Mouse (Mus musculus) lung, embryonic 14.5 days (tissue): ENCODE measurements around the gene Nxf1. TPM values are rescaled to one million over a fixed set of nuclear protein-coding genes. Genes with fewer than 3 reads are reported as not detected.
A peak's percentile ranks its signal among the peaks of the same experiment; 100 is the strongest.

ENCODE experiments used
- ATAC-seq: fragments of 200-750 bp; cut with Nextera tagmentation; 2 replicates; pipeline ENCODE4 v1.8.0; 2017; ENCODE audit warnings: mild to moderate bottlenecking, moderate TSS enrichment, moderate library complexity; ENCODE audit not compliant: insufficient read depth
- DNase-seq: peaks from one replicate; pipeline ENCODE4 v3.0.0-alpha.2; 2015
- H3K27ac ChIP-seq: fragments of 300-500 bp; sonication (generic); 2 replicates; pipeline ENCODE4 v1.5.1; 2014; ENCODE audit warnings: low read depth, mild to moderate bottlenecking, moderate library complexity
- H3K27me3 ChIP-seq: fragments of 300-500 bp; sonication (generic); 2 replicates; pipeline ENCODE4 v1.6.1; 2014; ENCODE audit warnings: low read length, control low read depth; ENCODE audit not compliant: insufficient read depth
- H3K36me3 ChIP-seq: fragments of 300-500 bp; sonication (generic); 2 replicates; pipeline ENCODE4 v1.6.1; 2014; ENCODE audit warnings: control low read depth; ENCODE audit not compliant: insufficient read depth
- H3K4me1 ChIP-seq: fragments of 300-500 bp; sonication (generic); 2 replicates; pipeline ENCODE4 v1.6.1; 2014; ENCODE audit warnings: antibody characterized with exemption, control low read depth; ENCODE audit not compliant: insufficient read depth
- H3K4me2 ChIP-seq: fragments of 300-500 bp; sonication (generic); 2 replicates; pipeline ENCODE4 v1.6.1; 2014; ENCODE audit warnings: mild to moderate bottlenecking
- H3K4me3 ChIP-seq: fragments of 300-500 bp; sonication (generic); 2 replicates; pipeline ENCODE4 v1.5.1; 2014; ENCODE audit warnings: low read depth, low read length
- H3K9ac ChIP-seq: fragments of 300-500 bp; sonication (generic); 2 replicates; pipeline ENCODE4 v1.6.1; 2014
- H3K9me3 ChIP-seq: fragments of 300-500 bp; sonication (generic); 2 replicates; pipeline ENCODE4 v1.6.1; 2016; ENCODE audit warnings: low read depth, low read length, control low read depth
- CTCF ChIP-seq: IDR thresholded peaks from 2 replicates; pipeline ENCODE4 v1.5.1; 2016; ENCODE audit warnings: antibody characterized with exemption, low read depth
- WGBS: fragments of 180-500 bp; shearing (Covaris S2); extraction: QIAGEN DNeasy Blood & Tissue Kit; methylation state at CpG from one replicate; pipeline ENCODE4 v1.1.7; 2014; 5-methylcytosine and 5-hydroxymethylcytosine counted together
- polyA plus RNA-seq: library from polyadenylated mRNA; unstranded; fragments of >200 nt; fragmentation: Nextera tagmentation; extraction: Ambion mirVana; gene quantifications from 2 replicates; pipeline ENCODE4 v1.2.1, GENCODE M21; 2014

The Nxf1 gene
- polyA plus RNA-seq, 1 experiment from 2014 or later = 195 TPM

DNA sequence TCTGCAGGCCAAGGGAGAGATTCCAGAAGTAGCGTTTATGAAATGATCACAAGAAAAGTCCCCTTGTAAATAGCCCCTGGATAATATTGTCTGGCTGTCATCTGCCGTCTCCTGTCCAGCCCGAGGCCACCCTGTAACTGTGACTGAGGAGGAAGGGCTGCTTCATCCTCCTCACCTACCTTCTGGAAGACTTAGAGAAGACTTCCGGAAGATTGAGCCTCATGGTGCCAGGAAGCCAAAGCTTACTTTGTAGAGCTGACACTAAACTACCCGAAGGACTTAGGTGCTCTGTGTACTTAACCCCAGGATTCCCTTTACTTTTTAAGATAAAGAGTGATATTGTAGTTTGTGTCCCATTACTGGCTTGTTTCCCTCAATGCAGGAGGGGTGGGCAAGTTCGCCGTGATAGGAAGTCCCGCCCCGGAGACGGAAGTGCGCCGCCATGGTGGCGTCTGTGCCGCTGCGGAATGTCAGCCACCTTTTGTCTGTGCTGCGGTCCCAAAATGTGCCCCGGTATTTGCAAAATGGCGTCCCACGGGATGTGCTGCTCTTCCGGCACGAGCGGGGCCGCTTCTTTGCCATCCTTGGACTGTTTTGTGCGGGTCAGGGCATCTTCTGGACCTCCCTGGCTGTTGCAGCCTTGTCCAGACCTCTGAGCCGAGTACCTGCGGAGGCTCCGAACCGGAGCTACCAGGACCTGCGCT, 13.8 kb downstream of the Nxf1 start, which contains the start of gene Tmem223:
Gene Tmem223, plus strand, starts transcription at position 430 of the 704 bp plus-strand sequence.
- H3K9ac ChIP-seq = peak within 1 kb of the TSS; percentile 95
- TF ChIP-seq CTCF = peak; percentile 32; the same call in 1 of the 2 replicates
- H3K4me2 ChIP-seq = peak within 1 kb of the TSS; percentile 82
- ATAC-seq (peak; percentile 25; the same call in 1 of the 2 replicates), DNase-seq (peak; percentile 87)
- no peaks in the 10 kb centered on the region for H3K27me3 ChIP-seq
- H3K4me1 ChIP-seq = no peaks in the 10 kb centered on the region; the same call in none of the 2 replicates
- H3K4me3 ChIP-seq = peak within 1 kb of the TSS; percentile 72
- H3K27ac ChIP-seq = peak within 1 kb of the TSS; percentile 91
- H3K36me3 ChIP-seq = peaks cover 69% of the 10 kb centered on the region
- WGBS = 23% methylated on average over 29 of the region's 29 CpGs
- H3K9me3 ChIP-seq = no peaks in the 10 kb centered on the region

DNA sequence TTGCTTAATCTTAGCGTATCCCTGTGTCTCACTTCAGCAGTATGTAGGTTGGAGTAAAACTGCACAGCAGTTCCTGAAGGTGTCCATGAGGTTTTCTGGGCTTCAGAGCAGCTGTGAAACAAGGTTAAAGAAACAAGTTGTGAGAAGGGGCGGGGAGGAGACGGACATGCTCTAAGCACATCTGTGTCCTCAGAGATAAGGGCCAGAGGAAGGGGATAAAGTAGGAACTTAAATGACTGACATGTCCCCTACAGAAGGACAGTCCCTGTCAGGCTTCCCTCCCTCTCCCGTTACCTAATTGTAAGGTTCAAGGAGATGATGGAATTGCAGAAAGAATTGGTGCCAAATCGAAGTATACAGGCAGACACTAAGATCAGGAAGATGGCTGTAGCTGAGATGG, 16.1 kb downstream of the Nxf1 start:
- Histone ChIP-seq H3K9me3 (no peaks in the 10 kb centered on the region), H3K27me3 (no peaks in the 10 kb centered on the region), H3K36me3 (peaks cover 51% of the 10 kb centered on the region), H3K4me2 (peak overlapping the region; percentile 99), H3K4me1 (no peaks in the 10 kb centered on the region; the same call in none of the 2 replicates), H3K4me3 (peak overlapping the region; percentile 72), H3K27ac (0 out of 2 replicates have a peak overlapping the region, but pooled peaks have one; percentile 99), H3K9ac (peak overlapping the region; percentile 94; the same call in 1 of the 2 replicates)
- WGBS = 65% methylated on average over 5 of the region's 5 CpGs
- no peak for ATAC-seq
- DNase-seq = no peak
- no peak for TF ChIP-seq CTCF

DNA sequence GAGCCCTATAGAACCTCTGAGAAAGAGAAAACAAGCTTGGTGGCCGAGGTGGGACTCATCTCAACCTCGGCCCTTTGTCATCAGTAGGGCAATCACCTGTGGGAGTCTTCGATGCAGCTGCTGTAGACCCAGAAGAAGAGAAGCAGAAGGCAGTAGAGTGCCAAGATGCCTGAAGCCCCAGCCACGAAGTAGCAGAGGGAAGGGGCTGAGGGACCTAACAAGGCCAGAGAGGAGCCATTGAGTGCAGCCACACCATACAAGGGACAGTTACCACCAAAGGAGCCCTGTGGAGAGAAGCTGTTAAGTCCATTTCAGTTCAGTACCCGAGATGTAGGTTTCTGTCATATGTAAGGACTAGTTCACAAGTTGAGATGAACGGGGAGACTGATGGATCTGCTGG, 16.5 kb downstream of the Nxf1 start:
- ATAC-seq (no peak), DNase-seq (peak; percentile 15)
- H3K4me1 ChIP-seq = no peaks in the 10 kb centered on the region; the same call in none of the 2 replicates

GRCm38 (mm10) chr19:8774086-8774835, 17.4 kb downstream of the Nxf1 start, which contains the start of gene Tmem179b:
Tmem179b (minus strand) TSS chr19:8774467.
- H3K27ac ChIP-seq = peak within 1 kb of the TSS; percentile 99
- peak within 1 kb of the TSS; percentile 99 for H3K4me2 ChIP-seq
- no peaks in the 10 kb centered on the region for H3K27me3 ChIP-seq
- peaks cover 47% of the 10 kb centered on the region for H3K36me3 ChIP-seq
- DNase-seq (peak; percentile 98), ATAC-seq (peak; percentile 90)
- peak within 1 kb of the TSS; percentile 72 for H3K4me3 ChIP-seq
- no peaks in the 10 kb centered on the region; the same call in none of the 2 replicates for H3K4me1 ChIP-seq
- TF ChIP-seq CTCF = no peak
- peak within 1 kb of the TSS; percentile 94 for H3K9ac ChIP-seq
- no peaks in the 10 kb centered on the region for H3K9me3 ChIP-seq
- under 1% methylated on average over 68 of the region's 68 CpGs for WGBS

More for the DNA sequence above, 16.5 kb downstream of the Nxf1 start:
- Histone ChIP-seq H3K27me3 (no peaks in the 10 kb centered on the region), H3K36me3 (peaks cover 51% of the 10 kb centered on the region), H3K9ac (peak overlapping the region; percentile 94), H3K4me2 (peak overlapping the region; percentile 99), H3K27ac (peak overlapping the region; percentile 99; the same call in 1 of the 2 replicates), H3K9me3 (no peaks in the 10 kb centered on the region), H3K4me3 (peak overlapping the region; percentile 72)
- 51% methylated on average over 6 of the region's 6 CpGs for WGBS
- TF ChIP-seq CTCF = no peak

DNA sequence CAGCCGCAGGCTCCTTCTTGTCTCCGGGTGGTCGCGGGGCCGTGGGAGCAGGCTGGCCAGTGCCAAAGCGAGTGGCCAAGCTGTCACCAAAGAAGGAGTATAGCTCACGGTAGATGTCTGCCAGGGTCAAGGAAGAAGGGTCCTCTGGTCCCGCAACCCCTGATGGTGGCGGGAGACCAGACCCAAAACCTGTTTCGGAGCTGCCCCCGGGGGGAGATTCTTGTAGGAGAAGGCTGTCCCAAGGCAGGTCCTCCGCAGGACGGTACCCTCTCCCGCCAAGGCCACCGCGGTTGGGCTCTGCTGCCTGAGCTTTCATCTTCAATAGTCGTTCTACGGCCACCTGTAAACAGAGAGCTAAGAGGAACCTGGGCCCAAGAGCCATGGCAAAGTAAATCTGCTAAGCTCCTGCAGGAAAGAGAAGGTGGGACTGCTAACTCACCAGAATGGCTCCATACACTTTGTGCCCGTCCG, 18.1 kb downstream of the Nxf1 start:
- 3% methylated on average over 20 of the region's 20 CpGs for WGBS
- H3K36me3 ChIP-seq = peaks cover 45% of the 10 kb centered on the region
- peak; percentile 35 for DNase-seq
- no peaks in the 10 kb centered on the region; the same call in none of the 2 replicates for H3K4me1 ChIP-seq
- H3K4me2 ChIP-seq = peak overlapping the region; percentile 99
- no peak for TF ChIP-seq CTCF
- peak overlapping the region; percentile 94 for H3K9ac ChIP-seq
- H3K9me3 ChIP-seq = no peaks in the 10 kb centered on the region
- no peaks in the 10 kb centered on the region for H3K27me3 ChIP-seq
- ATAC-seq = peak; percentile 32
- peak overlapping the region; percentile 72 for H3K4me3 ChIP-seq
- H3K27ac ChIP-seq = peak overlapping the region; percentile 99

- under 1% methylated on average over 32 of the region's 32 CpGs for WGBS
- TF ChIP-seq CTCF = peak; percentile 48
- peak; percentile 97 for DNase-seq
- H3K27me3 ChIP-seq = no peaks in the 10 kb centered on the region
- H3K9ac ChIP-seq = peak within 1 kb of the TSS; percentile 66
- peak; percentile 100 for ATAC-seq
- H3K9me3 ChIP-seq = no peaks in the 10 kb centered on the region
- H3K4me1 ChIP-seq = peaks cover 3% of the 10 kb centered on the region; the same call in 1 of the 2 replicates
- peaks cover 26% of the 10 kb centered on the region for H3K36me3 ChIP-seq
- peak within 1 kb of the TSS; percentile 65 for H3K4me3 ChIP-seq
- peak within 1 kb of the TSS; percentile 70 for H3K27ac ChIP-seq
- H3K4me2 ChIP-seq = peak within 1 kb of the TSS; percentile 84
These were observed 29.3 kb downstream of the Nxf1 start, which contains the start of gene Taf6l for GRCm38 (mm10) chr19:8786008-8786781. Taf6l (minus strand) TSS chr19:8786417.
